Mouse (Mus musculus): Measurements from ENCODE around the gene Kdelr3.

DNA sequence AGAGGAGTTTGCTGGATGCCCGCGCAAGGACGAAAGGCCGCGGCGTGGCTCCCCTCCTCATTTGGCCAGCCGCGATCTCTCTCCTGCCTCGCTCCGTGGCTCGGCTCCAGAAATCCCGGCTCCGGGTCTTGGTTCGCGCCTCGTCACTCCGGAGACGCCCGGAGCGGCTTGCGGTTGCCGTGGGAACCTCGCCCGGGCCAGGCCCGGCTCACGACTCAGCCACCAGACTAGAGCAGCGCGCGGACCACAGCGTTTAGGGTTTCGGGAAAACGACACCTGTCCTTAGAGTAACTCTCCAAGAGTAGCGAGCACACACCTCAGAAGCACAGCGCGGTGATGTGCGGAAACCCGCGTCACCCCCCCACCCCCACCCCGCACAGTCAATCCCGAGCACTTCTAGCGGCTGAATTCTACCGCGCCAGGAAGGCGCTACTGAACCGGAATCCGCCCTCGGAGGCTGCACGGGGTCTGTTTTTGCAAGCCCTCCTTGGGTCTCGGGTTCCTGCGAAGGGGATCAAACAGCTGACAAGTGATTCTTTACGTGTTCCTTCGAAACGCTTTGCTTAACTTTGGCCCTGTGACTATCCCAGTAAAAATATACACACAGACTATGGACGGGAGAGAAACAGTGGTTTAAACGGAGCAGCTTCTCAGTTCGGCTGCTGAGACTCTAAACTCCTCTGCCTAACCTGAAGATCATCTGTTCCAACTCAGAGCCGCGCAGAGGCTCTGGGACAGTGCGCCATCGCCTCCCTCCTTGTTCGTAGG, 4.5 kb upstream of the Kdelr3 start:
- TF ChIP-seq CTCF (IDR thresholded peaks at IDR 0.05; ENCODE audit: low read depth) (no peak), EP300 (IDR thresholded peaks at IDR 0.05; ENCODE audit: low read depth) (no peak)
